Mouse (Mus musculus) CH12.LX (cell line): ENCODE measurements at regions not wholly inside any gene's neighbourhood (a gene's known extent, or its start where the extent isn't known, plus 50 kb on each side); places are given as distances from the start of the nearest gene placed in this dataset.

Source experiments
- CTCF ChIP-seq, 2 experiments: IDR thresholded peaks in 1 of 2; conservative IDR thresholded peaks in 1 of 2; 2 replicates each; pipeline ENCODE4 v1.5.1; 2011 to 2012; ENCODE audit warnings: low read depth in 2 of 2, low read length in 2 of 2, improper control_type of control experiment in 1 of 2, inconsistent platforms in 1 of 2, mild to moderate bottlenecking in 1 of 2, moderate library complexity in 1 of 2
- JUND ChIP-seq: conservative IDR thresholded peaks from 2 replicates; pipeline ENCODE4 v1.6.1; 2011; ENCODE audit warnings: low read depth, low read length, improper control_type of control experiment
- PAX5 ChIP-seq: IDR thresholded peaks from 2 replicates; pipeline ENCODE4 v1.6.1; 2012; ENCODE audit warnings: low read length, inconsistent platforms, mixed read lengths

GRCm38 (mm10) chr9:101340796-101341465 lies 89.3 kb upstream of the Ppp2r3a start:
- no peak for TF ChIP-seq JUND
- no peak for TF ChIP-seq PAX5
- no peak for TF ChIP-seq CTCF (conservative IDR thresholded peaks at IDR 0.05 in 1 of 2, IDR thresholded peaks at IDR 0.05 in 1 of 2; ENCODE audit: low read depth in 2 of 2, low read length in 2 of 2)
